Mouse (Mus musculus) midbrain, postnatal 0 days (tissue): ENCODE measurements around the gene Tmem132a. TPM values are rescaled to one million over a fixed set of nuclear protein-coding genes. Genes with fewer than 3 reads are reported as not detected.

ENCODE experiments used
- ATAC-seq: fragments of 200-750 bp; cut with Nextera tagmentation; 2 replicates; pipeline ENCODE4 v1.8.0; 2017; ENCODE audit warnings: moderate number of reproducible peaks, mild to moderate bottlenecking, moderate TSS enrichment, moderate library complexity; ENCODE audit not compliant: low FRiP score
- DNase-seq: peaks from one replicate; pipeline ENCODE4 v3.0.0-alpha.2; 2015; ENCODE audit warnings: low spot score
- H3K27ac ChIP-seq: fragments of 300-500 bp; sonication (generic); 2 replicates; pipeline ENCODE4 v1.5.1; 2014; ENCODE audit warnings: low read depth, mild to moderate bottlenecking, low read length, mixed read lengths
- H3K27me3 ChIP-seq: fragments of 300-500 bp; sonication (generic); 2 replicates; pipeline ENCODE4 v1.6.1; 2014; ENCODE audit warnings: low read length, control low read depth, mixed read lengths; ENCODE audit not compliant: insufficient read depth
- H3K36me3 ChIP-seq: fragments of 300-500 bp; sonication (generic); 2 replicates; pipeline ENCODE4 v1.6.1; 2014; ENCODE audit warnings: low read length, control low read depth, mixed read lengths; ENCODE audit not compliant: insufficient read depth
- H3K4me1 ChIP-seq: fragments of 300-500 bp; sonication (generic); 2 replicates; pipeline ENCODE4 v1.6.1; 2014; ENCODE audit warnings: mild to moderate bottlenecking, control low read depth, antibody characterized with exemption, low read length, mixed read lengths; ENCODE audit not compliant: insufficient read depth
- H3K4me2 ChIP-seq: fragments of 300-500 bp; sonication (generic); 2 replicates; pipeline ENCODE4 v1.6.1; 2014; ENCODE audit warnings: low read depth, mild to moderate bottlenecking, low read length, mixed read lengths; ENCODE audit not compliant: poor library complexity, severe bottlenecking
- H3K4me3 ChIP-seq: fragments of 300-500 bp; sonication (generic); 2 replicates; pipeline ENCODE4 v1.5.1; 2014; ENCODE audit warnings: low read depth, mild to moderate bottlenecking, low read length, moderate library complexity
- H3K9ac ChIP-seq: fragments of 300-500 bp; sonication (generic); replicated peaks from 2 replicates; pipeline ENCODE4 v1.6.1; 2014; ENCODE audit warnings: mild to moderate bottlenecking, low read length, moderate library complexity, mixed read lengths; ENCODE audit not compliant: poor library complexity, severe bottlenecking
- H3K9me3 ChIP-seq: fragments of 300-500 bp; sonication (generic); 2 replicates; pipeline ENCODE4 v1.6.1; 2016; ENCODE audit warnings: low read length, control low read depth
- CTCF ChIP-seq: IDR thresholded peaks from 2 replicates; pipeline ENCODE4 v1.5.1; 2016; ENCODE audit warnings: antibody characterized with exemption, mild to moderate bottlenecking
- WGBS: fragments of 180-500 bp; shearing (Covaris S2); extraction: QIAGEN DNeasy Blood & Tissue Kit; methylation state at CpG from one replicate; pipeline ENCODE4 v1.1.7; 2014; 5-methylcytosine and 5-hydroxymethylcytosine counted together
- polyA plus RNA-seq: library from polyadenylated mRNA; unstranded; fragments of >200 nt; fragmentation: Nextera tagmentation; extraction: Ambion mirVana; gene quantifications from 2 replicates; pipeline ENCODE4 v1.2.1, GENCODE M21; 2015
- total RNA-seq: library from RNA; depleted of rRNA; stranded (reverse); fragments of >200 nt; gene quantifications from 2 replicates; pipeline ENCODE4 v1.2.3, GENCODE M21; 2014

The Tmem132a gene
- total and polyA plus RNA-seq, 2 experiments from 2014 or later, result 207 to 429 TPM

DNA sequence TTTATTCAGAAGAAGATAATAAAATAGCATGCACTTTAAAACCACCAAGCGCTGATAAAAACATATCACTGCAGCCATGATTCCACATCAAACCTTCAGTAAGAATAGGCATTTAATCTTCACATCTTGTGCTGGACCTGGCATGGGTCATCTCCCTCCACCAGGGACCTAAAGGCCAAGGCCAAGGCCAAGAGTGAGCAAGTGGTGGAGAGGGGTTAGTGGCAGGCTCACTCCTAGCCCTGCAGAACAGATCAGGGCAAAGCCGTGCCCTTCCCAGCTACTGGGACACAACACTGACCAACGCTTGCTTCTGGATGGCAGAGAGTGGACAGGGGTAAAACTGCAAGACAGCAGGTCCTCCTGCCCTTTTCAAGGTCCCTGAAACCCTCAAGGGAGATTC, 936 bp upstream of the Tmem132a start:
- 90% methylated on average over 3 of the region's 3 CpGs for WGBS
- no peak for ATAC-seq
- Histone ChIP-seq H3K27ac (peak overlapping the region; percentile 88; the same call in 1 of the 2 replicates), H3K4me1 (peaks cover 9% of the 10 kb centered on the region; the same call in 1 of the 2 replicates), H3K4me3 (no peak overlapping the region), H3K36me3 (peaks cover 35% of the 10 kb centered on the region), H3K4me2 (no peak overlapping the region), H3K9ac (0 out of 2 replicates have a peak overlapping the region, but pooled peaks have one; percentile 13), H3K9me3 (no peaks in the 10 kb centered on the region), H3K27me3 (no peaks in the 10 kb centered on the region)
- no peak for TF ChIP-seq CTCF
- DNase-seq, result no peak

DNA sequence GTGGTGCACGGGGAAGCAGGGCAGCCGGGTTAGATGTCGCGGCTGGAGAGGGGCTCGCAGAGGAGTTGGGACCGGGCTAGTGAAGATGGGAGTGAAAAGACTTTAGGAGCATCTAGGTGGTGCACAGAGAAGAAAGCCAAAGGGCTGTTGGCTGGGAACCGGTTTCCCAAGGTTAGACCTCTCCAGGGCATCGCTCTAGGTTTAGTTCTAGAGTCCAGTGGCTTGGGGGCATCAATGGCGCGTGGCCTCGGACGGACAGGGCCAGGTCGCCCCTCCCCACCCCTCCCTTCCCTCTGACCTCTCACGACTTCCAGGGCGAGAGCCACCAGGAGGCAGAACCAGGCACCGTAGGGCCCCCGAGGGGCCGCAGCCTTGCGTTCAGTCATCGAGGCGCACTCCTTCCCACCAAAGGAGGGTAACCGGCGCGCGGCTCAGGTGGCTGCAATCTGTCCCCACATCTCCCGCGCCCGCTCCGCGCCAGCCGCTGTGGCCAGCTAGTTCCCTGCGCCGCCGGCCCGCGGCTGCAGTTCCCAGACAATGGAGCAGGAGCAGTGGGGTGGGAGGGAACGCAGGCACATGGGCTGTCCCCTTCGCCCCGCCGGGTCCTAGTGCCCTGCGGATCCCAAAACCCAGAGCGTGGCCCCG, 377 bp downstream of the Tmem132a start:
- peak overlapping the region; percentile 88 for H3K27ac ChIP-seq
- H3K36me3 ChIP-seq, result peaks cover 47% of the 10 kb centered on the region
- TF ChIP-seq CTCF, result peak; percentile 42
- H3K4me1 ChIP-seq, result peaks cover 9% of the 10 kb centered on the region; the same call in 1 of the 2 replicates
- DNase-seq, result peak; percentile 89
- peak; percentile 90 for ATAC-seq
- no peaks in the 10 kb centered on the region for H3K27me3 ChIP-seq
- WGBS, result under 1% methylated on average over 42 of the region's 43 CpGs
- peak overlapping the region; percentile 76 for H3K9ac ChIP-seq
- H3K9me3 ChIP-seq, result no peaks in the 10 kb centered on the region
- peak overlapping the region; percentile 88 for H3K4me2 ChIP-seq
- H3K4me3 ChIP-seq, result peak overlapping the region; percentile 58

DNA sequence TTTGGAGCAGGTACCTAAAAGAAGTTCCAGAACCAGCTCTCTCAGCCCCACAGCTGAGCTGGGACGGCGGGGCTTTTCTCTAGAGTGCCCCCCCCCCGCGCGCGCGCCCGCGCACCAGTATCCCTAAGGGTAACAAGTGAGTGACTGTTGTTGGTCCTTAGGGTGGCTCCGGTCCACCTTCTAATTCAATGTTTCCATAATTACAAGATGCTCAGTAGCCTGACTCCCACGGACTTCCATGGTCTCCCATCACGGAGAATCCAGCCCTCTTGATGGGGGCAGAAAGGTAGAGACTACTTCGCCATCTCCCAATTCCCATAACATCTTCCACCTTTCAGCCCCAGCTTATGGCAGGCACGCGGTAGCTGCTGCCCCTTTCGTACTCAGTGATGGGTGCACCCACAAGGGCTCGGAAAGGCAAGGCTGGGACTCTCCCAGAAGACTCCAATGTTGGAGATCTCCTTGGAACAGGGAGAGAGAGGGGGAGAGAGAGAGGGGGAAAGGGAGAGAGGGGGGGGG, 1.1 kb downstream of the Tmem132a start:
- TF ChIP-seq CTCF, result 0 out of 2 replicates have a peak, but pooled peaks have one; percentile 33
- H3K27me3 ChIP-seq, result no peaks in the 10 kb centered on the region
- under 1% methylated on average over 17 of the region's 17 CpGs for WGBS
- ATAC-seq (peak; percentile 46), DNase-seq (peak; percentile 28)
- peak overlapping the region; percentile 88 for H3K4me2 ChIP-seq
- H3K4me3 ChIP-seq, result peak overlapping the region; percentile 58
- H3K4me1 ChIP-seq, result peaks cover 9% of the 10 kb centered on the region; the same call in 1 of the 2 replicates
- H3K36me3 ChIP-seq, result peaks cover 51% of the 10 kb centered on the region
- no peaks in the 10 kb centered on the region for H3K9me3 ChIP-seq
- H3K27ac ChIP-seq, result peak overlapping the region; percentile 88
- peak overlapping the region; percentile 76 for H3K9ac ChIP-seq

DNA sequence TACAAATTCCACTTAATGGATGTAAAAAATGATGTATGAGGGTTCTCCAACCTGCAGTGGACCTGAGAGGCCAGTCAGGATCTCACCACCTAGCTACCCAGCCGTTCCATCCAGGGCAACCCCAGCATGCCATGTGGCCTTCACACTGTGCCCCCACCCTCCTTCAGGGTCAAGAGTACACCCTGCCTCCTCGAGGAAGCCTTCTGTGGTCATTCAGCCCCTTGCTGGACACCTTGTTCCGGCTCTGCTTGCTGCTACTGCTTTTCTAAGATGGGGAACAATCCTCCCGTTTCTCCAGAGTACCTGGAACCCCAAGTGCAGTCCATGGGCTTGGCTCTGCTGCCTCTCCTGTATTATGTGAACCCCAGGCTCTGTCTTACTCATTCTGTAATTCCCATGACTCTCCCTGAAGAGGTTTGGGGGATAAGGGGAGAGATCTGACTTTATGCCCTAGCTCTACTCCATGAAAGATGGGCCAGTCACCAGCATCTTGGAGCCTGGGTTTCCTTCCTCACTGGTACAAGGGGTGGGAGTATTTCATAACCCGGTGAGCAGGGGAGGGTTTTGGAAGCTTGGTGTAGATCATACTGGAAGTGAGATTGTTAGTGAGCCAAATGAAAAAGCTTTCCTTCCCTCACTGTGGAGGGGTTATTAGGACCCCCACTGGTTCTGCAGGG, 1.7 kb downstream of the Tmem132a start:
- Histone ChIP-seq H3K9ac (peak overlapping the region; percentile 76), H3K4me1 (peaks cover 9% of the 10 kb centered on the region; the same call in 1 of the 2 replicates), H3K36me3 (peaks cover 51% of the 10 kb centered on the region), H3K27me3 (no peaks in the 10 kb centered on the region), H3K27ac (peak overlapping the region; percentile 88), H3K4me3 (peak overlapping the region; percentile 58), H3K9me3 (no peaks in the 10 kb centered on the region), H3K4me2 (peak overlapping the region; percentile 88)
- ATAC-seq, result no peak
- DNase-seq, result no peak
- WGBS, result 17% methylated on average over 5 of the region's 5 CpGs
- no peak for TF ChIP-seq CTCF

DNA sequence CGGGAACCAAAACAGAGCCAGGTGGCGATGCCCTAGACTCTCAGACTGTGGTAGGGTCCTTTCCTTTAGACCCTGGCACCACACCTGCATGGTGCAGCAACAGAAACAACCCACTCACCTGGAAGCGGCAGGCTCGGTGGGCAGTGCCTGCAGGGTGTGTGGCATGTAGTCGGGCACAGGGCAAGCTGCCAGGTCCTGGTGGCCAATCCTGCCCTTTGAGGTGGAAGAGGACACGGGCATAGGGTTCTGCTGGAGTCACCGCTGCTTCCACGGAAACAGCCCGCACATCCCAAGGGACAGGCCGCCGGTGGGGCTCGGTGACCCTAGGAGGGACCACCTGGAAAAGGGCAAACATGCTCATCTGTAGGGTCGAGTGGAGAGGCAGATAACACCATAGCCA, 3.4 kb downstream of the Tmem132a start:
- Histone ChIP-seq H3K27ac (no peak overlapping the region), H3K9ac (no peak overlapping the region), H3K4me3 (no peak overlapping the region), H3K27me3 (no peaks in the 10 kb centered on the region), H3K36me3 (peaks cover 52% of the 10 kb centered on the region), H3K4me1 (peaks cover 9% of the 10 kb centered on the region; the same call in 1 of the 2 replicates), H3K4me2 (no peak overlapping the region), H3K9me3 (no peaks in the 10 kb centered on the region)
- 91% methylated on average over 13 of the region's 13 CpGs for WGBS
- ATAC-seq (no peak), DNase-seq (no peak)
- TF ChIP-seq CTCF, result no peak

DNA sequence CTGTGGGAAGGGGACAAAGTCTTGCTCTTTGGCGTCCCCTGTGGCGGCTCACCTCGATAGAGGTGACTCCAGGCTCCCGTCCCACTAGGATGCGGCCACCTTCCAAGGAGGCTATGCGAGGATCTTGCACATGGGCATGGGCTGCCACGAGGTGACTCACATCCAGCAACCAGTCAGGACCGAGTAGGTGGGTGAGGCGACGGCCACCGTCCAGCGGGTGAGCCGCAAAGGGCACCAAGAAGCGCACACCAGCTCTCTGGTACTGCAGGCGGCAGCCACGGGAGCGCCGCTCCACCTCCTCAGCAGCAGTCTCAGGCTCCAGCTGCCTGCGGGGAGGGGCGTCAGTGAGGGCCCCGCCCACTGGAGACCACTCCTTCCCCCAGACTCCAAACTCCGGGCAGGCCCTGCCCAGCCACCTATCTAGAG, 9.7 kb downstream of the Tmem132a start:
- no peaks in the 10 kb centered on the region for H3K27me3 ChIP-seq
- H3K9me3 ChIP-seq, result no peaks in the 10 kb centered on the region
- H3K4me3 ChIP-seq, result no peak overlapping the region
- no peak overlapping the region for H3K4me2 ChIP-seq
- 48% methylated on average over 22 of the region's 22 CpGs for WGBS
- DNase-seq (no peak), ATAC-seq (no peak; the same call in 1 of the 2 replicates)
- H3K27ac ChIP-seq, result no peak overlapping the region
- H3K36me3 ChIP-seq, result peaks cover 79% of the 10 kb centered on the region
- H3K9ac ChIP-seq, result no peak overlapping the region
- no peaks in the 10 kb centered on the region for H3K4me1 ChIP-seq
- TF ChIP-seq CTCF, result peak; percentile 26; the same call in 1 of the 2 replicates
